Mouse (Mus musculus): ENCODE data around the gene Rnf144b.
A peak's percentile ranks its signal among the peaks of the same experiment; 100 is the strongest.

Gene Rnf144b

DNA sequence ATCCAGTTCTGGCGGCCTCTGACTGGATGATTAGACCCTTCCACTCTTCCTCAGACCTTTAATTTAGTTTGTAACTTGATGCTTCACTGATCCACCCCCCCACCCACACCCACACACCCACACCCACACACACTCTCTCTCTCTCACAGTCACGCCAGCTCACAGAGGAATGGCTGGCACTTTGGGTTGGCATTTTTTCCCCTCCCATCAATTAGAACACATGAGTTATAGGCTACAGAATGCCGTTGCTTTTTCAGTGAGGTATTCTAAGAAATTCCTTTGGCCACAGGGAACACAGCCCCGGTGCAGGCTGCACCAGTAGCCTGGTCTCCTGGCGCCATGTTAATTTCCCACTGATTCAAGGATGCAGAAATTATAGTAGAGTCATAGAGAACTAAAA lies 3.1 kb downstream of the Rnf144b start:
- no peak for DNase-seq

DNA sequence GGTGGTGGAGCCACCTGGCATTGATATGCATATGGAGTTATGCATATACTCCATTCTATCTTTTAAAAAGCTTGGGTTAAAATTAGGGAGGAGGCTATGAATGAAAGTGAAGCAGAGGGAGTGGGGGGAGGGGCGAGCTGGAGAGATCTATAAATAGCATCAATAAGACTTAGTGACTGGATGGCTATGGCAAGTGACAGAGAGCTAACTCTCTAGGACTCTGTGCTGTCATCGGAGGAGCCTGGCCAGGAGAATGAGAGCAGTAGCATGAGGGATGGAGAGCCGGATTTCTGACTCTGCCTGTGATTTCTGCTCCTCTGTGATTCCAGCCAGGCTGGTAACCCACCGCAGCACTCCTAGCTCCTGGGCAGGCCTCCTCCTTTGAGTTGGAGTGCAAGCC lies 6.6 kb downstream of the Rnf144b start:
- no peak for DNase-seq

DNA sequence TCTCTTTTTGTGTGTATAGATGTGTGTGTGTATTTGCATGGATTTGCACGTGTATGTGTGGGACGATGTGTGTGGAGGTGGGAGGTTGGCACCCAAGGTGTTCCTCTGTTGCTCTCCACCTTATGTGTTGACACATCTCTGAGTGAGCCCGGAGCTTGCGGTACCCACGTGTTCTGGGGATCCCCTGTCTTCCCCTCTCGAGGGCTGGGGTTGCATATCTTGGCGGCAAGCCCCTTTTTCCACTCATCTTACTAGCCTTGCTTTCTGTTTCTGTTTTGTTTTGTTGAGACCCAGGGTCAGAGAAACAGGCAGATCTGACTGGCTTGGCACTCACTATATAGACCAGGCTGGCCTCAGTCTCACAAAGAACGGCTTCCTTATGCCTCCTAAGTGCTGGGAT lies 10.6 kb downstream of the Rnf144b start:
- DNase-seq, result no peak

DNA sequence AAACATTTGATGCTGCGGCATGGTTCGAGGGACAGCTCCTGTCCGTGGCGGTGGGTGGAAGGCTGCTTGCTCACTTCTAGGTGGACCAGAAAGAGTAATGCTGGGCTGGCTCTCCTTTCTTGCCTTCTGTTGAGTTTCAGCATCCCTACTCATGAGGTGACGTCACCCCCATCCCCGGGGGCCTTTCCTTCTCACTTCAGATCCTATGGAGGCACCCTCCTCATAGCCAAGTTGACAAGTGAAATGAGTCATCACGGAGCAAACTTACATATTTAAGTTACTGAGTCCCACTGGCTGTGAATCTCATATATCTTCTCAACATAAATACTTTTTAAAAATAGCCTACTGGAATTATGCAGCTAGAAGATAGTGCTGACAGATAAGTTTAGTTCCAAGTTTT lies 12.4 kb downstream of the Rnf144b start:
- no peak for DNase-seq

DNA sequence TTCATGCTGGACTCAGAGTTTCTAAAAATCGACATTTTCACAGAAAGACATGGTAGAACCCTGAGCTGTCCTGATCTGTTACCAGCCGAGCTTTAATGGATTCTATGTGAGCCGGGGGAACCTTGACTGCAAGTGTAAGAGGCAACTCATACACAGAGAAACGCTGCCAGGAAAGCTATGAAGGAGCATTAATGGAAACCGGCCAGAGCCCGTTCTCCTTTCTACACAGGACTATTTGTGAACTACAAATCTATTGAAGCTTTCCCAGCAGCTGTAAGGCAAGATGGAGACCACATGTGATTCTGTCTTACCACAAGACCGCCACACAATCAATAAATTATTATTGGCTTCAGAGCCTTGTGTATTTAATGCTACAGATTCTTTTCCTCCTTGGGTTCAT lies 13.3 kb downstream of the Rnf144b start:
- no peak for DNase-seq

DNA sequence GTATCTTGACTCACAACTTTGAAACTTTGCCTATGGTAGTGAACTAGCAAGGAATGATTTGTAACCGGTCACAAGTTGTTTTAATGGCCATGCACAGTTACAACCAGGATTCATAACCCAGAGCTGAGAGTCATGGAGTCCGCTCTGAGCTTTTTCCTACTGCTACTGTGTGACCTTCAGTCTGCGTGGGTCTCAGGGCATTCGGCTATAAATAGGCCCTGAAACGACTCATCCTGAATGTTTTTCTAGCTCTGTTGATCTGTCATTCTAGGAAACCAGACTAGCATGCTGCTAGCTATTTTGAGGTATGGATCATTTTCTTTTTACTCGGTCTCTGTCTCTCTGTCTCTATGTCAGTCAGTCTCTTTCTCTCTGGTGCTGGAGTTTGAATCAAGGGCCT lies 20.3 kb downstream of the Rnf144b start:
- DNase-seq, result no peak

DNA sequence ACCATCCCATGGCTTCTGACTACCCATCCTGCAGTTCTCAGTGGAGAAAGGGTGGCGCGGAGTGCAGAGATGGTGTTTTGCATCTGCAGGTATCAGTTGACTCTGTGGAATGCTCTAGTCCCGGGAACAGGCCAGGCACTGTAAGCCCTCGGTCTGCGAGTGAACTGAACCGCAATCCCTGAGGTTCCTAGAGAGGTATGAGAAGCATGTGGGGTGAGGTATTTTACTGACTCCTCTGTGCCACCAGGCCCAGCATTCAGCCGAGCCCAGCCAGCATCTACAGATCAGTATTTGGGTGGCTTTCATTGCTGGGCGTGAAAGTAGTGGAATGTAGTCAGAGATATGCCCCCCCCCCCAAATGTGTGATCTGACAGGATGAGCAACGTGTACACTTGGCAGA lies 23.5 kb downstream of the Rnf144b start:
- no peak for DNase-seq

DNA sequence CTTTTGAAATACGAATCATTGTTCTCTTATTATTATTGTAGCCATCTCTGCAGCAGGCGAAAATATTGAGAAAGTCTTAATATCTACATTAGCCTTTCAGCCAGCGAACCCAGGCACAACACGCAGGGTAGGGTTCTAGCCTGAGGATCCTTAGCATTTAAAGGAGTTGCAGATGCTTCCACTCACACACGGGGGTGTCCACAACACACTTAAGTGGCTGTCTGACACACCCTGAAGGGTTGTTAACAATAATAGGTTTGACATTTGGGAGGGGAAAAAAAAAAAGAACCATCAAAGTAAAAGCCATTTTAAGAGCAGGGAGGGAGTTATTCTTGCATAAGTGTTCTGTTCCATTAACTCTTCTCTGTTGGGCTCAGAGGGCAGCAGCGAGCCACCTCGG lies 23.9 kb downstream of the Rnf144b start:
- DNase-seq, result no peak

DNA sequence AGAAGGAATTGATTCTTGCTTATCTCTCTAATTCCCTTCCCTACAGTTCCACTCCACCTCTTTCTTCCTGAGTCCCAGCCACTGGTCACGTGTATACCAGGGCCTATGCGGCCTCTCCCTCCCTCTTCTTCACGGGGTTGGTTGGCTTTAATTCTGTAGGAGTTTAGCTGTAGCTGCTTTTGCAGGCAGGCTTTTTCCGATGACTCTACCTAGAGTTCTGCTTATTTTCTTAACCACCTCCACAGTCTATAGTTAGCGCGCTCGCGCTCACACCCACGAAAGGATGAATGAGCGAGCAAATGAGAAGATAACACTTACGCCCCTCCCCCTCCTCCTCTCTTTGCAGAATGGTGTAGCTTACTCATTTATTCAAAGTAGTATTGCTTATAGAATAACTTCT lies 26.1 kb downstream of the Rnf144b start:
- DNase-seq, result no peak

DNA sequence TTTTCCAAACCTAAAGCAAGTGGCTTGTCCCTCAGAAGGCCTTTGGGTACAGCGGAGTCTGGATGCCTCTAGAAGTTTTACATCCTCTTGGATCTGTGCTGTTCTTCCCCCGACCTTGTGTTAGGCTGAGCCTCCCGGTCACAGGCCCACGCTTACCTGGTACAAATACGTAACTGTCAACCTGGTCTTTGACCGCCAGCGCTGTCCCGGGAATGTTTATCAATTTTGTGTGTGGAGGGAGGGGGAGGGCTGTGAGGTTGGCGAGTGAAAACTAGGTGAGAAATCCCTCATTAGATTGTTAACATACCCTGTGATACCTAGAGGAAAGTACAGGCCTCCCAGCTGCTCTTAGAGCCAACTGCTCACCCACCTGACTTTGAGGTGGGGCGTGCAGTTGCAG lies 27.5 kb downstream of the Rnf144b start:
- DNase-seq, result no peak

DNA sequence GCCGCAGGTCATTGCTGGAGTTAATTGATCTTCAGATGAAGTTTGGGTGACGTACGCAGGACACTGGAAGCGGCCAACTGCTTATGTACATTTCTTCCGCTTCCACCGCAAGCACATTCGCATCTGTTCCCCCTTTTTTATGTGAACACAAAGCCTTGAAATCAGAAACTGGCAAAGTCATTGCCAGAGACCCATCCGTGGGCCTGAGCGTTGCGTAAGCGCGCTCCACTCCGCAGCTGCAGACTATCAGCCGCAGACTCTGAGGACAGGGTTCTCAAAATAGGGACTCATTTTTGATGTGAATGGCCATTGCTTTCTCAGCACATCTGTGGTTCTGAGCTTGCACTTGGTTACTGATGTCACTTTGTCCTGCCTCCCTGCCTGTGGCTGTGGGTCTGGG lies 28.6 kb downstream of the Rnf144b start:
- DNase-seq, result no peak

DNA sequence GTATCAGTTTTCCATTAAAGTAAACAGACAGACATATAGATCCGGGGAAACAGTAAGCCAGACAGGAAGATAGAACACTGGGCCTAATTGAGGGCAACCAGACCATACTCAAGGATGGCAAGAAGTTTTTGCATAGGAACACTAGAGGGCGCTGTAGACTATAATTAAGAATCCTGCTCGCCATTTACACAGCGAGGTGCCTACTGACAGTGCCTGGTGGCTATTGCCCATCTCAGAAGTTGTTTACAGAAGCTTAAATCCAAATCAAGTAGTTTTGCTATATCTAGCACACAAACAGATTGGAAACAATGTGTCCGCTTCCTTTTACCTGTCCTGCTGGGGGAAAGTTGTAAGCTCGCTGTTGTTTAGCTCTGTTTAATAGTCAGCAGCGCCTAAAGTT lies 29.9 kb downstream of the Rnf144b start:
- DNase-seq, result peak; percentile 17 to 26

DNA sequence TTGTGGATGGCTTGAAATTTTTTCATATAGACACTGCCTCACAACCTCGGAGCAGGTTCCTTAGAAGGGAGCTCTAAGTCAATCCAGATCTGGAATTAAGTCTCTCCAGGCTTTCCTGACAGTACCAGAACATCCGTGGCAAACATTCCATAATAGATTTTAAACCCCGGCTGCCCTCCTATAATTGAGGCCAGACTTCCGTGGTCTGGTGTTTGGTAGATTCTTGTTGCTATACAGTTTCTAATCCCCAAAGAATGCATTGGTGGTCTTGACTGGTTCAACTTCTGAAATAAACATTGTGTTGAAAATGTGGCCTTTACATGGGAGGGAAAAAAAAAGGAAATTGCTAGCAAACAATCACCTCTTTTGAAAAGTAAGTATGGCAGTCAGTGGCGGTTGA lies 30.8 kb downstream of the Rnf144b start:
- no peak for DNase-seq

DNA sequence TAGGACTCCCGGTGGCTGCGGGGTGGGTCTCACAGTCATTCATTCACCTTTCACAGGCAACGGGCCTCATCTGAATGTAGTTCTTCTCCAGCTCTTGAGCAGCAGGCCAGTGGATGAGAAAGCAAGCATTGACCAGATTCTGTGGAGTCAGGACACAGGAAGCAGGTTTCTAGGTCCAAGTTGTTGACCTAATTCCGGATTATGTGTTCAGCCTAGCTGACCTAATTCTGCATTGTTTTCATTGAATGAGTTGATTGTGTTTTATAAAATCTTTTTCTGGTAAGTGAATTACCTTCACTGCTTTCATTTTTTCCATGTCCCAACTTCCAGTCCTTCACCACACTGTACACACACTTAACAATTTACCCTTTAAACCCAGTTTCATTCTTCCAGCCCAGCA lies 32.4 kb downstream of the Rnf144b start:
- no peak for DNase-seq

DNA sequence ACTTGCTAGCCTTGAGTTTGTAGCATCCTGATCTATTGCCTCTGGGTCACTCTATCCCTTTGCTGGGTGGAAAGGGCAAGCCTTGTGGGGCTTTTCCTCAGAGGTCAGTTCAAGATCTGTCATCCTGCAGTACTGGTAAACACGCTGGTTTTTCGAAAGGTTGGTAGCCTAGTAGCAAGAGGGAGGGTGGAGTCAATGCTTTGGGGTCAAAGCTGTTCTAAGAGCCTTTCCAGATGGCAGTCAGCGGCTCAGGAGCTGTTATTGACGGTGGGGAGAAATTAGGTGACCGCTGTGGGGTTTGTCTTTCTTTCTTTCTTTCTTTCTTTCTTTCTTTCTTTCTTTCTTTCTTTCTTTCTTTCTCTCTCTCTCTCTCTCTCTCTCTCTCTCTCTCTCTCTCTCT lies 34.4 kb downstream of the Rnf144b start:
- no peak for DNase-seq

DNA sequence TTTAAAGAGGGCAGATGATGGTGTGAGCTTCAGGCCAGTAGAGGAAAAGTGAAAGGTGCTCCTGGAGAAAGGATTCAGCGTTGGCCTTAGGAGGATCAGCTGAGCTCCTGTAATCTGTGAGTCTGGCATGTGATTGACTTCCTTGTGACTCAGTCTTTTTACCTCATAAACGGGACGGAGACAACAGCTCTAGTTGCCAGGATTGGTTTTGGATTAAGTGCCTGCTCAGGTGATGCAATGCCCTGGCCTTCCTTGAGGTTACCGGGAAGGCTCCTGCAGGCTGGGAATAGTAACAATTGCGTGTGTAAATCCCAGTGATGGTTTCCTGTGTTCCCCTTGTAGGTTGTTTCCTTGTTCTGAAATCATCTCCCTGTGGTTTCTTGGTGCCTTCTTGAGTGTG lies 39.5 kb downstream of the Rnf144b start:
- DNase-seq, result no peak

DNA sequence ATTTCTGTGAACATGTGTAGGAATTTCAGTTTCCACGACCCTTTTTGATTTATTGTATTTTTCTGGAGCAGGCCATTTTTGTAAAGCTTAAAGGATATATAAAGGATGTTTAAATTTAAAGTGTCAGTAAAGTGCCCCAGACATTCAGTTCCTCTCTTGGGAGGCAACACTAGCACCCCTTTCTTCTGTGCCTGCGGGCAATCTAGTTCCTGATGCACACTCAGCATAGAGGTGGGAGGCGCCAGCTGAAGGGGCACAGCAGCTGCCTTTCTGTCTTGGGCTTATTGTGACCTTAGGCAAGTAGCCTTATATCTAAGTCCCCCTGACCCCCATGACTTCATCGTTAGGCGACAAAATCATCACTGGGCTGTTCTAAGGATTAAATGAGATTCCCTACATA lies 42.3 kb downstream of the Rnf144b start:
- DNase-seq, result no peak

DNA sequence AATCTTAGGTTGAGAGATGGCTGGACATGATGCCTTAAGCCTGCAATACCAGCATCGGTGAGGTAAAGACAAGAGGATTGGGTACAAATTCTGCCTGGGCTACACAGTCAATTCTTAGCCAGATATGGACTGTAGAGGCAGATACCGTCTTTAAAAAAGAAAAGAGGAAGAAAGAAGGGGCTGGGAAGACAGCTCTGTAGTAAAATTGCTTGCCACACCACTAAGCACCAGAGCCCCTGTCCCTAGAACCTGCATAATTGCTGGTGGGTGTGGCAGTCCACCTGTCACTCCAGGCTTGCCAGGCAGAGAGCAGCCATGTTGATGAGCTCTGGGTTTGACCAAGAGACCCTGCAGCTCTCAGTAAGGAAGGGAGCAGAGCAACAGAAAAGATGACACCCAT lies 42.8 kb downstream of the Rnf144b start:
- DNase-seq, result no peak

DNA sequence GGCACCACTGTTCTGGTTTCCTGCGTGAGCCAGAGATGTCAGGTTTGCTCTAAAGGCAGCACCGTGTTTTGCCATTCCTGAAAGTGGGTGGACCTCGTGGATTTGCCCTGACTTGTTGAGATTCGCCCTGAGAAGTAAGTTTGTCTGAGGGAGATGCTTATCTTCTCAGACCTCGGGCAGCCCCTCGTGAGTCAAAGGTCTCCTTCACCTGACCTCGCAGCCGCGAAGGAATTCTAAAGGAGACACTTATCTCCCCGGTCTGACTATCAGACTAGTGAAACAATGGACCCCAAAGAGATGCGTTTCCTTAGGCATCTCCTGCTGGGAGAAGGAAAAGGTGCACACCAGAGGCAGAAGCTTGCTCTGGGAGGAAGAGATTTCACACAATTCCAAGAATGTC lies 46.0 kb downstream of the Rnf144b start:
- DNase-seq, result no peak

DNA sequence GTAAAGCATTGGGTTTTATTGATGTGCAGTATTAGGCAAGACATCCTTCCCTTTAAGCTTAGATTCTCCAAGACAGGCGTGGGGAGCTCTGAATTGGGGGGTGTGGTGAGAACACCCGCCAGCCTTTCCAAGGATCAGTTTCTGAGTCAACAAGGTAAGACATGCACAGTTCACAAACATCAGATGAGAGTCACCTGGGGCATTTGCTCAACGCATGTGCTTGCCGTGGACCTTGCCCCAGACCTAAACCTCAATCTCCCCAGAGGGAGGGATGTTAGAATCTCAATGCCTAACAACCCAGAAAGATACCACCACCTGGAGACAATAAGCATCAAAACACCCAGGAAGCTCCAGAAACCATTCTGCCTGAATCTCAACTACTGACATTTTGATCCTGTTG lies 47.6 kb downstream of the Rnf144b start:
- no peak for DNase-seq

DNA sequence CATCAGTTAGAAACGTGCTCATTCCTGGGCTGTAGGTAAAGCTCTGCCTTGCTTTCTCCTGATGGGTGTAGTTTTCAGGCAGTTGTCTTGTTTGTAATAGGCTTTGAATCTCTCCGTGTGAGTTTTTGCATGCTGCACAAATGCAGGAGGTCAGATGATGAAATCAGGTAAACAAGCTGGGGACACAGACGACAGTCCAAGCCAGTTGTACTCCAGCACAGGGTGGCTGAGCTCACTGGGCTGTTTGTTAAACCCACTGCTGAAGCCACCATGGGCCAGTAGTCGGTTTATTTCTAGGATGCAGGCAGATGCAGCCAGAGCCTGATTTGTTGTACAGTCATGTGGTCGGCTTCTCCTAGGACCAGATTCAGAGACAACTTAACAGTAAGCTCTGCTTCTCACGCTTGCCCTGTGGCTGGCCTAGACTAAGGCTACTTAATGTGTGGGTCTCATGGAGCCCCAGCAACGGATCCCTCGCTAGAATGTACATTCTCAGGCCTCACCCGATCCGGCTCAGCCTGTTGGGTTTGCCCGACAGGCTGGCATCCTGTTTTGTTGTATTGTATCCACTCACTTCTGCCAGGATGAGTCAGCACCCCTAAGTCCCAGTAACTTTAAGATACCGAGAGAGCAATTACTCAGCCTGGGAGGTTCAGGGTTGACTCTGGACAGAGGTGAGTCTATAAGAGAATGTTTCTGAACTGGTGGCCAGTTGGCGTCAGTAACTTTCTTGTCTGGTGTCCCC lies 48.5 kb downstream of the Rnf144b start:
- DNase-seq, result no peak

DNA sequence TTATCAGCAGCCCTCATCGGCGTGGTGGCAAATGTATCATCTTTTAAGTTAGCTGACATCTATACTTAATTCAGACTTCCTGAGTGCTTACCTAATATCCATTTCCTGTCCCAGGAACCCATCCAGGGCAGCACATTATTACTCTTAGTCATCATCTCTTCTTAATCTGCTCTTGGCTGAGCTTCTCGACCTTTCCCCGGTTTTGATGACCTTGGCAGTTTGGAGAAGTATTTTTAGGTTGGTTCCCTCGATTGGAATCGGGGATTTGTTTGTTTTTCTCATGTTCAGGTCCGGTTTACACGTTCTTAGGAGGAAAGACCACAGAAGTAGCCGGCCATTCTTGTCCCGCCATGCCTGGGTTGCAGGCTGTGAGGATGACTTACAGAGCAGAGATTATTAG lies 50.4 kb downstream of the Rnf144b start:
- DNase-seq, result no peak

DNA sequence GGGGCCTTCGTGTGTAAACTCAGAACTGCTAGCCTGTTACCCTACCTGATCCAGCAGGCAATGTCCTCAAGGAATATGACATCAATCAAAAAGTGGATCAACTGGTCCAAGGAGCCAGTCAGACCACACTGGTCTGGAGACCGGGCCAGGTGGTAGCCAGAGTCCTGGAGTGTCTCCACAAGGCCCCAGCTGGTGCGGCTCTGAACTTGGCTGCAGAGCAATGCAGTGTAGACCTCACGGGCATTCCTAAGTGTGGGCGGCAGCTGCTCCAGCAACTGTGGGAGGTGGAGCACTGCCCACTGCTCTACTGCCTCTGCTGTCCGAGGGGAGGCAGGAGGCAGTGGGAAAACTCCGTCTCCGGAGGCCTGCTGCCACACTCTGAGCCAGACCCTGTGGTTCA lies 55.7 kb downstream of the Rnf144b start:
- DNase-seq, result no peak

DNA sequence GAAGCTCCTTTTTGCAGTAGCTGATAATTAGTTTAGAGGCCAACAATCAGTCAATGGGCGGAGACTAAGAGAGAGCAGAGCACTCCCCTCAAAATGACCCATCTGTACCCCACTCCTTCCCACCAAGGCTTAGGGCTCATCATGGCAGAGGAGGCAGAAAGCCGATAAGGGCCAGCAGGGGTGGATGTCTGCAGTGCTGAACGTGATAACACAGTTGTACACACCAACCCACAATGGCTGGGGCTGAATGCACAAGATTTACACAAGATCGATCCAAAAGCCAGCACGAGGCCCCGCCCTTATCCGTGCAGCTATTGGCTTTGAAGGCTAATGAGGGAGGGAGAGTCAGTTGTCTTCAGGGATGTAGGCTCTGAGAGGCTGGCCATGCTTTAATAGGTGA lies 58.3 kb downstream of the Rnf144b start:
- no peak for DNase-seq

DNA sequence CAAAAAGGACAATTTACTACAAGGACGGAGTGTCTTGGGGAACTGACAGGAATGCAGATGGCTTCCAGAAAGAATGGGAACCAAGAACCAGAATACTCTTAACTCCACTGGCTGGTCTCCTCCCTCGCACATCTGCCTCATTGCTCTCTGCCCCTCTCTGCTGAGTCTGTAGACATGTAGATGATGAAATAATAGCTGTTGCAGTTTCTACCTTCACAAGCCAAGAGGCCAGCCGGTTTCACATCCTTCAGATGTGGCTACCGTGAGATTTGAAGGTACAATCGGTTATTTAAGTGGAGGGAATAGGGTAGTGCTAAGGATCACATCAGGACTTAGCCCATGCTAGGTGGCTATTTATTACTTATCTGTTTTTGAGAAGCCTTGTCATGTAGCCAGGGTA lies 59.9 kb downstream of the Rnf144b start:
- DNase-seq, result no peak

Data from kidney, adult 8-10 months (tissue).